In the genomic region with DNA sequence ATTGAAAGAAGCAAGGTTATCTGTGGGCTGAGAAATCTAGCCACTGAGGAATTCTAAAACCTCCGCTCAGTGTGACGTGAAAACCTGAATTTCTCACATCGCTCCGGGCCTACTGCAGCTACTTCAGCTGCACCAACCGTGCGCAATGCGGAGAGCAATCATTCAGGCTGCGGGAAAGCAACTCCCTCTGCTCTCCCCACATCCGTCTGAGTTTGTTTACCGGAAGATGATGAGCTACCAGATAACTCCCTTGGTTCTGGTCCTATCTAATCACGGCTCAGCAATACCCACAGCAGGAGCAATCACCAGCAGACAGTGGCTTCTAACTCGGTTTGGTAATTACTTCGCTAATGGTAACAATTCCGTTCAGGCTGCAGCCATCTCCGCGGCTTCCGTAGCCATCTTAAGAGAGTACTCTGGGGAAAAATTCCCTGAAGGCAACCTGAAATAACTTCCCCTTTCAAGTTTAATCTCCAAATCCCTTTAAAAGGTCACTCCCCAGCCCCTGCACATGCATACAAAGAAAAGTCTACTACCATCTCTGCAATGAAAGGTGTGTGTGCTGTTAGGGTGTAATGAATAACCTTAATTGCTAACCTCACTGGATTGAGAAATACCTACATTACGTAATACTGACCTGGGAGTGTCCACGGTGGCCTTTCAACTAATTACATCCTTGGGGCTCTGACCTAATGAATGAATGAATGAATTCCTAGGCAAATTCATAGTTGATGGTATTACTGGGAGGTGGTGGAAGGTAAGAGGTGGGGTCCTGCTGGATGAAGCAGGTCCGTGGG, we compare ENCODE assay signal across 9 mouse cellular contexts.
DNase-seq lines count a peak whose midpoint lies in the region; ATAC-seq and TF ChIP-seq lines count a peak whose summit lies in the region.
"Had no signal": no experiment of that assay in that cellular context is flagged by ENCODE, and none has a peak within 500 bp of the region (broad histone marks: within the 10 kb centered on the region; RNA-seq: fewer than 3 reads in every experiment).

No protein-coding gene starts in this region.

- peak overlapping the region; percentile 18; the same call in 1 of the 2 replicates for H3K27ac ChIP-seq in forebrain, embryonic 15.5 days (replicated peaks)
- H3K27ac ChIP-seq in forebrain, embryonic 13.5 days: no peak overlapping the region
- peak overlapping the region; percentile 45 for H3K27ac ChIP-seq in kidney, embryonic 16.5 days (ENCODE audit: low read length)
- H3K27ac ChIP-seq in hindbrain, postnatal 0 days: peak overlapping the region; percentile 36; the same call in 1 of the 2 replicates
- H3K27ac ChIP-seq in midbrain, embryonic 16.5 days (ENCODE audit: low read length): 0 out of 2 replicates have a peak overlapping the region, but pooled peaks have one; percentile 50
- H3K27ac ChIP-seq: embryonic facial prominence, embryonic 12.5 days had no signal

- DNase-seq in kidney, postnatal 14 days: no peak
- DNase-seq in hindbrain, postnatal 0 days (ENCODE audit: low spot score): peak; percentile 55
- no peak for DNase-seq in cerebellum, postnatal 4 days (ENCODE audit: low spot score in 2 of 2)
- no peak for DNase-seq in right cerebral cortex, postnatal 36 days (ENCODE audit: low spot score in 2 of 2)

- no peak overlapping the region for H3K4me2 ChIP-seq in forebrain, embryonic 15.5 days (replicated peaks)
- no peak overlapping the region for H3K4me2 ChIP-seq in forebrain, embryonic 13.5 days
- H3K4me2 ChIP-seq in kidney, embryonic 16.5 days (replicated peaks; ENCODE audit: low read depth, low read length): no peak overlapping the region
- no peak overlapping the region for H3K4me2 ChIP-seq in hindbrain, postnatal 0 days (ENCODE audit: low read depth, low read length)
- no peak overlapping the region; the same call in 1 of the 2 replicates for H3K4me2 ChIP-seq in midbrain, embryonic 16.5 days (ENCODE audit: low read length)
- H3K4me2 ChIP-seq: embryonic facial prominence, embryonic 12.5 days had no signal

- no peak overlapping the region for H3K4me3 ChIP-seq in forebrain, embryonic 15.5 days
- H3K4me3 ChIP-seq in forebrain, embryonic 13.5 days: no peak overlapping the region
- H3K4me3 ChIP-seq in kidney, embryonic 16.5 days (ENCODE audit: low read length): no peak overlapping the region
- H3K4me3 ChIP-seq in hindbrain, postnatal 0 days (ENCODE audit: low read length): no peak overlapping the region
- no peak overlapping the region for H3K4me3 ChIP-seq in midbrain, embryonic 16.5 days (ENCODE audit: low read depth, low read length)
- H3K4me3 ChIP-seq: embryonic facial prominence, embryonic 12.5 days had no signal

- no peak for ATAC-seq in forebrain, embryonic 15.5 days (replicated peaks)
- no peak for ATAC-seq in forebrain, embryonic 13.5 days
- no peak for ATAC-seq in kidney, embryonic 16.5 days (ENCODE audit: low FRiP score, low TSS enrichment)
- peak; percentile 61; the same call in 1 of the 2 replicates for ATAC-seq in hindbrain, postnatal 0 days
- ATAC-seq in midbrain, embryonic 16.5 days: 0 out of 2 replicates have a peak, but pooled peaks have one; percentile 47

- H3K9me3 ChIP-seq in forebrain, embryonic 15.5 days: no peaks in the 10 kb centered on the region
- H3K9me3 ChIP-seq in forebrain, embryonic 13.5 days (replicated peaks): no peaks in the 10 kb centered on the region
- no peaks in the 10 kb centered on the region for H3K9me3 ChIP-seq in kidney, embryonic 16.5 days (ENCODE audit: low read length)
- no peaks in the 10 kb centered on the region for H3K9me3 ChIP-seq in hindbrain, postnatal 0 days (ENCODE audit: low read length)
- H3K9me3 ChIP-seq in midbrain, embryonic 16.5 days (replicated peaks; ENCODE audit: control insufficient read depth, low read length, poor library complexity, severe bottlenecking): no peaks in the 10 kb centered on the region
- H3K9me3 ChIP-seq: embryonic facial prominence, embryonic 12.5 days had no signal

- no peaks in the 10 kb centered on the region for H3K27me3 ChIP-seq in forebrain, embryonic 15.5 days
- H3K27me3 ChIP-seq in forebrain, embryonic 13.5 days: no peaks in the 10 kb centered on the region
- H3K27me3 ChIP-seq in kidney, embryonic 16.5 days (ENCODE audit: insufficient read depth, low read length): no peaks in the 10 kb centered on the region
- no peaks in the 10 kb centered on the region for H3K27me3 ChIP-seq in hindbrain, postnatal 0 days (ENCODE audit: insufficient read depth, low read length)
- H3K27me3 ChIP-seq in midbrain, embryonic 16.5 days (ENCODE audit: control insufficient read depth, insufficient read depth, low read depth, low read length): no peaks in the 10 kb centered on the region
- H3K27me3 ChIP-seq: embryonic facial prominence, embryonic 12.5 days had no signal

- TF ChIP-seq CTCF in hindbrain, postnatal 0 days (IDR thresholded peaks at IDR 0.05; ENCODE audit: low read depth): no peak

- 68% methylated on average over 20 of the region's 20 CpGs for WGBS in forebrain, embryonic 15.5 days
- 70% methylated on average over 20 of the region's 20 CpGs for WGBS in forebrain, embryonic 13.5 days
- WGBS in kidney, embryonic 16.5 days: 59% methylated on average over 20 of the region's 20 CpGs
- 71% methylated on average over 20 of the region's 20 CpGs for WGBS in hindbrain, postnatal 0 days
- WGBS in midbrain, embryonic 16.5 days: 58% methylated on average over 20 of the region's 20 CpGs

- peaks cover 20% of the 10 kb centered on the region for H3K4me1 ChIP-seq in forebrain, embryonic 15.5 days
- H3K4me1 ChIP-seq in forebrain, embryonic 13.5 days: peaks cover 14% of the 10 kb centered on the region
- peaks cover 43% of the 10 kb centered on the region for H3K4me1 ChIP-seq in kidney, embryonic 16.5 days (ENCODE audit: insufficient read depth, low read length)
- H3K4me1 ChIP-seq in hindbrain, postnatal 0 days (ENCODE audit: insufficient read depth, low read length): no peaks in the 10 kb centered on the region
- peaks cover 10% of the 10 kb centered on the region; the same call in 1 of the 2 replicates for H3K4me1 ChIP-seq in midbrain, embryonic 16.5 days (ENCODE audit: control insufficient read depth, insufficient read depth, low read length)

- H3K9ac ChIP-seq in forebrain, embryonic 15.5 days (replicated peaks): no peak overlapping the region
- no peak overlapping the region for H3K9ac ChIP-seq in forebrain, embryonic 13.5 days
- H3K9ac ChIP-seq in kidney, embryonic 16.5 days (replicated peaks; ENCODE audit: low read length): peak overlapping the region; percentile 47; the same call in 1 of the 2 replicates
- no peak overlapping the region for H3K9ac ChIP-seq in hindbrain, postnatal 0 days (replicated peaks; ENCODE audit: low read length)
- no peak overlapping the region for H3K9ac ChIP-seq in midbrain, embryonic 16.5 days (ENCODE audit: low read depth, low read length)
- H3K9ac ChIP-seq: embryonic facial prominence, embryonic 12.5 days had no signal

- H3K36me3 ChIP-seq in forebrain, embryonic 15.5 days: peaks cover 27% of the 10 kb centered on the region
- peaks cover 56% of the 10 kb centered on the region for H3K36me3 ChIP-seq in forebrain, embryonic 13.5 days (ENCODE audit: poor library complexity, severe bottlenecking)
- peaks cover 2% of the 10 kb centered on the region; the same call in 1 of the 2 replicates for H3K36me3 ChIP-seq in kidney, embryonic 16.5 days (ENCODE audit: insufficient read depth, low read length)
- peaks cover 22% of the 10 kb centered on the region for H3K36me3 ChIP-seq in hindbrain, postnatal 0 days (ENCODE audit: insufficient read depth, low read length)
- H3K36me3 ChIP-seq in midbrain, embryonic 16.5 days (ENCODE audit: control insufficient read depth, insufficient read depth, low read length): peaks cover 12% of the 10 kb centered on the region

Comparison
In these comparisons a context has a peak if more than half of its experiments do, and no peak if none do; other contexts are left out.
1. ATAC-seq: peak in hindbrain, postnatal 0 days (single experiment) and midbrain, embryonic 16.5 days (single experiment); none in forebrain, embryonic 15.5 days (single experiment), forebrain, embryonic 13.5 days (single experiment) and kidney, embryonic 16.5 days (single experiment).